In the genomic region with DNA sequence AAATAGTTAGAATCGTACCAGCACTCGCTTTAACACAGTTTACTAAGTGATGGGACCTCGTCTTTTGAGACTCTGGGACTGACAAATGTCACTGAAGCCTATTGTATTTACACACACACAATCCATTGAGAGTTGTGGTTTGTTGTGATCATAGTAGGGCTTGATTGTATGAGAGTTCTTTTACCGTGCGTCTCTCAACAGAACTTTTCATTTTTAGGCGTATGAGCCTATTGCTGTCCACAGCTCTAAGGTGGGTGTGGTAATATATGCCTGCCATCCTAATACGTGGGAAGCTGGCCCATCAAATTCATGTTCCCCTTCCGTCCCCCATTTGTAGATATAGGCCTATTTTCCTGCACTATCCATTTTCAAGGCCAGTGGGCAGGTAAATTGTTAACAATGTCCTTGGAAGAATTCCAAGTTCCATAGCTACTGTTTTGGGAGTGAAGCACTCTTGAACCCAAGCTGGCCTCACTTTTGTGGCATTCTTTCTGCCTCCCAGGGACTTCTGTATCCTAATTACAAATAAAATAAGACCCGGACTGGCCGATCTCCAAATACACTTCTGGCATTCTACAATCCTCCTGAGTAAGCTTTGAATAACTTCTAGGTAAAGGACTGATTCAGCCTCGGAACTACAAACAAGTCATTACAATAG, we compare ENCODE assay signal across 8 mouse cellular contexts. TPM values are rescaled to one million over a fixed set of nuclear protein-coding genes. Genes with fewer than 3 reads are reported as not detected.
DNase-seq lines count a peak whose midpoint lies in the region; ATAC-seq and TF ChIP-seq lines count a peak whose summit lies in the region.

No protein-coding gene starts in this region.

- H3K4me2 ChIP-seq in forebrain, postnatal 0 days (ENCODE audit: low read depth), result peak overlapping the region; percentile 98
- H3K4me2 ChIP-seq in limb, embryonic 13.5 days (replicated peaks), result peak overlapping the region; percentile 98
- H3K4me2 ChIP-seq in midbrain, postnatal 0 days (ENCODE audit: low read depth, low read length, poor library complexity, severe bottlenecking), result peak overlapping the region; percentile 98

- peaks cover 40% of the 10 kb centered on the region for H3K4me1 ChIP-seq in megakaryocyte, embryonic 14.5 days
- H3K4me1 ChIP-seq in forebrain, postnatal 0 days (ENCODE audit: insufficient read depth), result peaks cover 10% of the 10 kb centered on the region; the same call in 1 of the 2 replicates
- peaks cover 30% of the 10 kb centered on the region for H3K4me1 ChIP-seq in limb, embryonic 13.5 days
- peaks cover 12% of the 10 kb centered on the region; the same call in 1 of the 2 replicates for H3K4me1 ChIP-seq in midbrain, postnatal 0 days (ENCODE audit: insufficient read depth, low read length)
- peaks cover 8% of the 10 kb centered on the region for H3K4me1 ChIP-seq in thymus, adult 2 months (replicated peaks; ENCODE audit: control insufficient read depth, insufficient read depth, low read length)

- peaks cover 10% of the 10 kb centered on the region for H3K36me3 ChIP-seq in megakaryocyte, embryonic 14.5 days (replicated peaks; ENCODE audit: low read length)
- H3K36me3 ChIP-seq in forebrain, postnatal 0 days (ENCODE audit: insufficient read depth), result peaks cover 4% of the 10 kb centered on the region; the same call in 1 of the 2 replicates
- H3K36me3 ChIP-seq in limb, embryonic 13.5 days, result peaks cover 4% of the 10 kb centered on the region
- H3K36me3 ChIP-seq in midbrain, postnatal 0 days (ENCODE audit: insufficient read depth, low read length), result no peaks in the 10 kb centered on the region
- H3K36me3 ChIP-seq in thymus, adult 2 months (ENCODE audit: control insufficient read depth, insufficient read depth, low read length), result no peaks in the 10 kb centered on the region

- H3K4me3 ChIP-seq in megakaryocyte, embryonic 14.5 days (replicated peaks), result peak overlapping the region; percentile 92
- peak overlapping the region; percentile 76 for H3K4me3 ChIP-seq in forebrain, postnatal 0 days (ENCODE audit: low read depth, low read length)
- H3K4me3 ChIP-seq in limb, embryonic 13.5 days, result peak overlapping the region; percentile 83
- peak overlapping the region; percentile 82 for H3K4me3 ChIP-seq in midbrain, postnatal 0 days (ENCODE audit: low read depth, low read length)
- H3K4me3 ChIP-seq in thymus, adult 2 months (ENCODE audit: control insufficient read depth, insufficient read depth, low read length), result no peak overlapping the region

- no peak for DNase-seq in forebrain, postnatal 0 days
- no peak for DNase-seq in midbrain, postnatal 0 days (ENCODE audit: low spot score)
- no peak for DNase-seq in thymus, adult 18-20 months
- DNase-seq in thymus, adult 2 months, result no peak
- DNase-seq in adrenal gland, postnatal 10 days, result no peak

- H3K27me3 ChIP-seq in megakaryocyte, embryonic 14.5 days (replicated peaks), result no peaks in the 10 kb centered on the region
- no peaks in the 10 kb centered on the region for H3K27me3 ChIP-seq in forebrain, postnatal 0 days (ENCODE audit: insufficient read depth, low read length)
- H3K27me3 ChIP-seq in limb, embryonic 13.5 days, result no peaks in the 10 kb centered on the region
- no peaks in the 10 kb centered on the region for H3K27me3 ChIP-seq in midbrain, postnatal 0 days (ENCODE audit: insufficient read depth, low read length)
- H3K27me3 ChIP-seq in thymus, adult 2 months (ENCODE audit: control insufficient read depth, insufficient read depth, low read length), result no peaks in the 10 kb centered on the region

- TF ChIP-seq CTCF in forebrain, postnatal 0 days (IDR thresholded peaks at IDR 0.05; ENCODE audit: low read depth), result no peak
- TF ChIP-seq CTCF in midbrain, postnatal 0 days (IDR thresholded peaks at IDR 0.05), result no peak
- no peak for TF ChIP-seq CTCF in thymus, adult 2 months (IDR thresholded peaks at IDR 0.05; ENCODE audit: borderline replicate concordance, control insufficient read depth, extremely low read depth, insufficient read depth, low read length, poor library complexity)

- WGBS in forebrain, postnatal 0 days, result 48% methylated on average over 11 of the region's 11 CpGs
- WGBS in limb, embryonic 13.5 days, result 51% methylated on average over 11 of the region's 11 CpGs
- 54% methylated on average over 11 of the region's 11 CpGs for WGBS in midbrain, postnatal 0 days
- WGBS in thymus, adult 2 months, result 61% methylated on average over 11 of the region's 11 CpGs

- ATAC-seq in megakaryocyte, adult 5-6 weeks (ENCODE audit: poor library complexity, severe bottlenecking), result no peak
- no peak for ATAC-seq in forebrain, postnatal 0 days
- no peak for ATAC-seq in limb, embryonic 13.5 days (ENCODE audit: low FRiP score, low read depth)
- no peak for ATAC-seq in midbrain, postnatal 0 days (ENCODE audit: low FRiP score)

- peak overlapping the region; percentile 96 for H3K9ac ChIP-seq in forebrain, postnatal 0 days
- peak overlapping the region; percentile 54 for H3K9ac ChIP-seq in limb, embryonic 13.5 days
- 0 out of 2 replicates have a peak overlapping the region, but pooled peaks have one; percentile 15 for H3K9ac ChIP-seq in midbrain, postnatal 0 days (replicated peaks; ENCODE audit: low read length, poor library complexity, severe bottlenecking)

- no peaks in the 10 kb centered on the region for H3K9me3 ChIP-seq in megakaryocyte, embryonic 14.5 days
- no peaks in the 10 kb centered on the region for H3K9me3 ChIP-seq in forebrain, postnatal 0 days (ENCODE audit: low read length)
- no peaks in the 10 kb centered on the region for H3K9me3 ChIP-seq in limb, embryonic 13.5 days
- H3K9me3 ChIP-seq in midbrain, postnatal 0 days (ENCODE audit: low read length), result no peaks in the 10 kb centered on the region

- H3K27ac ChIP-seq in forebrain, postnatal 0 days (ENCODE audit: low read depth, low read length), result peak overlapping the region; percentile 96; the same call in 1 of the 2 replicates
- H3K27ac ChIP-seq in limb, embryonic 13.5 days, result peak overlapping the region; percentile 94
- H3K27ac ChIP-seq in midbrain, postnatal 0 days (ENCODE audit: low read depth, low read length), result peak overlapping the region; percentile 39; the same call in 1 of the 2 replicates
- no peak overlapping the region for H3K27ac ChIP-seq in thymus, adult 2 months (ENCODE audit: control insufficient read depth, insufficient read depth, low read length)

- TF ChIP-seq POLR2A in thymus, adult 2 months (IDR thresholded peaks at IDR 0.05; ENCODE audit: control insufficient read depth, extremely low read depth, insufficient read depth, low read length, poor library complexity), result no peak

RNA-seq across cellular contexts. Expression of a gene that starts 0.8 kb away (rescaled TPM):
- polyA plus RNA-seq in megakaryocyte, embryonic 14.5 days (2012; ENCODE audit: insufficient read depth, low replicate concordance), result 15.5 and 21.9 TPM in 2 replicates
- total RNA-seq in megakaryocyte, adult 5-6 weeks (2015), result 13.7 and 14.7 TPM in 2 replicates
- 14.9 and 20.5 TPM in 2 replicates for total RNA-seq in megakaryocyte, adult 5-6 weeks (2017)
- 49.7 and 51.5 TPM in 2 replicates for total RNA-seq in forebrain, postnatal 0 days (2014; rRNA removed)
- 16.0 and 20.6 TPM in 2 replicates for polyA plus RNA-seq in forebrain, postnatal 0 days (2015; fragmentation: Nextera tagmentation; extraction: Ambion mirVana)
- 28.5 and 29.4 TPM in 2 replicates for polyA plus RNA-seq in limb, embryonic 13.5 days (2015; fragmentation: Nextera tagmentation; extraction: Ambion mirVana)
- total RNA-seq in midbrain, postnatal 0 days (2014; rRNA removed), result 58.5 and 61.8 TPM in 2 replicates
- 19.7 and 22.3 TPM in 2 replicates for polyA plus RNA-seq in midbrain, postnatal 0 days (2015; fragmentation: Nextera tagmentation; extraction: Ambion mirVana)
- 46.2 and 47.4 TPM in 2 replicates for polyA plus RNA-seq in thymus, adult 2 months (2012; rRNA removed)
- 10 to 100 TPM; 46.8 to 51.6 TPM for total RNA-seq in adrenal gland, postnatal 10 days (2021)

RNA-seq across cellular contexts. Expression of a gene that starts 31.5 kb away (rescaled TPM):
- polyA plus RNA-seq in megakaryocyte, embryonic 14.5 days (2012; ENCODE audit: insufficient read depth, low replicate concordance), result 2.6 TPM in 1 of 2 replicates, not detected in the other
- total RNA-seq in megakaryocyte, adult 5-6 weeks (2015), result not detected in 2 replicates
- 0.08 TPM in 1 of 2 replicates, not detected in the other for total RNA-seq in megakaryocyte, adult 5-6 weeks (2017)
- total RNA-seq in forebrain, postnatal 0 days (2014; rRNA removed), result 2.7 and 6.9 TPM in 2 replicates
- polyA plus RNA-seq in forebrain, postnatal 0 days (2015; fragmentation: Nextera tagmentation; extraction: Ambion mirVana), result 1.7 and 2.1 TPM in 2 replicates
- polyA plus RNA-seq in limb, embryonic 13.5 days (2015; fragmentation: Nextera tagmentation; extraction: Ambion mirVana), result 4.0 and 4.8 TPM in 2 replicates
- 4.0 and 4.1 TPM in 2 replicates for total RNA-seq in midbrain, postnatal 0 days (2014; rRNA removed)
- polyA plus RNA-seq in midbrain, postnatal 0 days (2015; fragmentation: Nextera tagmentation; extraction: Ambion mirVana), result 1.5 and 2.0 TPM in 2 replicates
- 9.2 and 11.4 TPM in 2 replicates for polyA plus RNA-seq in thymus, adult 2 months (2012; rRNA removed)
- 100 to 1,000 TPM in 1 of 2 experiments, 10 to 100 TPM in 1; 88.3 to 101 TPM for total RNA-seq in adrenal gland, postnatal 10 days (2021)

RNA-seq across cellular contexts. Expression of a gene that starts 41.7 kb away (rescaled TPM):
- polyA plus RNA-seq in megakaryocyte, embryonic 14.5 days (2012; ENCODE audit: insufficient read depth, low replicate concordance), result 10.5 TPM in 1 of 2 replicates, not detected in the other
- total RNA-seq in megakaryocyte, adult 5-6 weeks (2015), result 51.8 and 57.3 TPM in 2 replicates
- total RNA-seq in megakaryocyte, adult 5-6 weeks (2017), result 103 and 111 TPM in 2 replicates
- 199 and 239 TPM in 2 replicates for total RNA-seq in forebrain, postnatal 0 days (2014; rRNA removed)
- polyA plus RNA-seq in forebrain, postnatal 0 days (2015; fragmentation: Nextera tagmentation; extraction: Ambion mirVana), result 170 and 191 TPM in 2 replicates
- polyA plus RNA-seq in limb, embryonic 13.5 days (2015; fragmentation: Nextera tagmentation; extraction: Ambion mirVana), result 277 and 284 TPM in 2 replicates
- 136 and 147 TPM in 2 replicates for total RNA-seq in midbrain, postnatal 0 days (2014; rRNA removed)
- 177 and 182 TPM in 2 replicates for polyA plus RNA-seq in midbrain, postnatal 0 days (2015; fragmentation: Nextera tagmentation; extraction: Ambion mirVana)
- polyA plus RNA-seq in thymus, adult 2 months (2012; rRNA removed), result 50.1 and 50.8 TPM in 2 replicates
- total RNA-seq in adrenal gland, postnatal 10 days (2021), result 10 to 100 TPM; 59.1 to 63.2 TPM

RNA-seq across cellular contexts. Expression of a gene that starts 44.5 kb away (rescaled TPM):
- polyA plus RNA-seq in megakaryocyte, embryonic 14.5 days (2012; ENCODE audit: insufficient read depth, low replicate concordance), result 2.3 and 3.1 TPM in 2 replicates
- 0.21 and 0.33 TPM in 2 replicates for total RNA-seq in megakaryocyte, adult 5-6 weeks (2015)
- total RNA-seq in megakaryocyte, adult 5-6 weeks (2017), result 1.1 and 3.0 TPM in 2 replicates
- 47.4 and 50.8 TPM in 2 replicates for total RNA-seq in forebrain, postnatal 0 days (2014; rRNA removed)
- polyA plus RNA-seq in forebrain, postnatal 0 days (2015; fragmentation: Nextera tagmentation; extraction: Ambion mirVana), result 23.7 and 25.0 TPM in 2 replicates
- polyA plus RNA-seq in limb, embryonic 13.5 days (2015; fragmentation: Nextera tagmentation; extraction: Ambion mirVana), result 38.7 and 38.8 TPM in 2 replicates
- 64.8 and 86.6 TPM in 2 replicates for total RNA-seq in midbrain, postnatal 0 days (2014; rRNA removed)
- 30.8 and 31.4 TPM in 2 replicates for polyA plus RNA-seq in midbrain, postnatal 0 days (2015; fragmentation: Nextera tagmentation; extraction: Ambion mirVana)
- 15.0 and 21.2 TPM in 2 replicates for polyA plus RNA-seq in thymus, adult 2 months (2012; rRNA removed)
- total RNA-seq in adrenal gland, postnatal 10 days (2021), result 10 to 100 TPM; 55.2 to 65.9 TPM

RNA-seq across cellular contexts. Expression of a gene that starts 56.6 kb away (rescaled TPM):
- 3.0 and 5.3 TPM in 2 replicates for polyA plus RNA-seq in megakaryocyte, embryonic 14.5 days (2012; ENCODE audit: insufficient read depth, low replicate concordance)
- 41.6 and 47.3 TPM in 2 replicates for total RNA-seq in megakaryocyte, adult 5-6 weeks (2015)
- 40.9 and 49.5 TPM in 2 replicates for total RNA-seq in megakaryocyte, adult 5-6 weeks (2017)
- 41.4 and 48.2 TPM in 2 replicates for total RNA-seq in forebrain, postnatal 0 days (2014; rRNA removed)
- polyA plus RNA-seq in forebrain, postnatal 0 days (2015; fragmentation: Nextera tagmentation; extraction: Ambion mirVana), result 79.1 and 80.4 TPM in 2 replicates
- polyA plus RNA-seq in limb, embryonic 13.5 days (2015; fragmentation: Nextera tagmentation; extraction: Ambion mirVana), result 83.1 and 85.4 TPM in 2 replicates
- total RNA-seq in midbrain, postnatal 0 days (2014; rRNA removed), result 41.2 and 51.9 TPM in 2 replicates
- 93.5 and 97.2 TPM in 2 replicates for polyA plus RNA-seq in midbrain, postnatal 0 days (2015; fragmentation: Nextera tagmentation; extraction: Ambion mirVana)
- polyA plus RNA-seq in thymus, adult 2 months (2012; rRNA removed), result 20.8 and 27.8 TPM in 2 replicates
- total RNA-seq in adrenal gland, postnatal 10 days (2021), result 10 to 100 TPM; 46.6 to 59.3 TPM

Comparison
In these comparisons a context has a peak if more than half of its experiments do, and no peak if none do; other contexts are left out.
1. H3K9ac ChIP-seq: peak in every context shown above with its lines; median percentile 96 in forebrain, postnatal 0 days; 54 in limb, embryonic 13.5 days; 15 in midbrain, postnatal 0 days.